Mouse (Mus musculus): ENCODE data around the gene Tlr2.
A peak's percentile ranks its signal among the peaks of the same experiment; 100 is the strongest.

Gene Tlr2

GRCm38 (mm10) chr3:83827684-83828083 lies 13.9 kb downstream of the Tlr2 start:
- no peak for DNase-seq

GRCm38 (mm10) chr3:83823774-83824173 lies 17.8 kb downstream of the Tlr2 start:
- DNase-seq, result no peak

DNA sequence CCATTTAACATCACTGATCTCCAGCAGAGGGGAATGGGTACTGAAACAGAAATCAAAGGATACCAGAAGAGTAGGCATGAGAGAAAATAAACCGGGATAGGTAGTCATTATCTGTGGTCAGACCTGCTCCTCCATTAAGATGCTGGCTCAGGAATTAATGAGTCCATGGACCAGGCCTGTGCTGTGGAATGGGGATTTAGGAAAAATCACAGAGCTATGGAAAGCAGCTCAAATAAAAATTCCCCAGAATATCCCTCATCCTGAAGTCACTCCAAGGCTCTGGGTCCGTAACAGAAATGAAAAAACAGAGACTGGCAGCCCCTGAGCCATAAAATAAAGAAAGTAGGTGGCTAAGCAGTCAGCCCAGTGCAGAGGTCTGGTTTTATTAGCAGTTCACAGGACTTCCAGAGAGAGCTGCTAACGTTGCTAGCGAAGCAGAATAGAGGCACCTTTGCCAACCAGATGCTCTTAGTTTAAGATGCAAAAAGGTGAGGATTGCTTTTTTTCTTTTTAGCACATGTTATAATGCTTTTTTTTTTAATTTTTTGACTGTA lies 25.1 kb downstream of the Tlr2 start:
- no peak for DNase-seq

GRCm38 (mm10) chr3:83812863-83813262 lies 28.7 kb downstream of the Tlr2 start:
- no peak for DNase-seq

GRCm38 (mm10) chr3:83811987-83812386 lies 29.6 kb downstream of the Tlr2 start:
- peak; percentile 40 to 46 for DNase-seq

- DNase-seq, result no peak
Observed at GRCm38 (mm10) chr3:83808483-83808882, 33.1 kb downstream of the Tlr2 start.

DNA sequence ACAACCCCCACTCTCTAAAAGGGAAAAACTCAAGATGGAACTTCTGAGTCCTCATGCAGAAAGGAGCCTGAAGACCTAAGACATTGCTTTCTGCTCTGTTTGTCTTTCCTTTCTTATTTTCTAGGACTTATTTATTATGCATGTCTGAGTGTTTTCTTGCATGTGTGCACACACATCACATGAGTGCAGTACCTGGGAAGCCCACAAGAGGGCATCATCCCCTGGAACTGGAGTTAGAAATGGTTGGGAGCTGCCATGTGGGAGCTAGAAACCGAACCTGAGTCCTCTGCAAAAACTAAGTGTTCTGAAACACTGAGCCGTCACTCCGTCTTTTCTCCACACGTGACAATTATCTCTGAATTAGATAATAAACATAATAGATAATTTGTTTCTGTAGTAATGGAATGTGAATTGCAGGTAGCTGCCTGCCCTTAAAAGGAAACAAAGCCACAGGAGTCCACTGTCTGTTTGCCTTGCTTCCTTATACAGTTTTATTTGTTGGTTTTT lies 39.9 kb downstream of the Tlr2 start:
- DNase-seq, result peak in 1 of 2 experiments; percentile 35

GRCm38 (mm10) chr3:83799486-83799885 lies 42.1 kb downstream of the Tlr2 start:
- no peak for DNase-seq

- DNase-seq, result peak; percentile 82 to 83
Observed at GRCm38 (mm10) chr3:83797828-83798227, 43.7 kb downstream of the Tlr2 start.

DNA sequence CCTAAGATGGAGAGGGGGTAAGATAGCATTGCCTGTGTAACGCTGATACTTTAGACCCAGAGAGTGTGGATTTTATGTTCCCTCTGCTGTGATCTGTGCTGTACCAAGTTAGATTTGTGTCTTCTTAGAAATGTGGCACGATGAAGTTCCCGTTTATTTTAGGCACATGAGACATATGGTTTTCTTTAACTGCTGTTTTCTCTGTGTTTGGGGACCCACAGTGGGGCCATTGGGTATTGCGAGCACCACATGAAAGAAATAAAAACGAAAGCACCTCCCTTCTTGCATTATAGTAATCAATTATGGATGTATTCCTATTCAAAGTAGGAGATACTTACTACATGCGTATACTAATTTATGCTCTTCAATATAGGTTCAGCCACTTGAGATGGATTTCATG lies 44.5 kb downstream of the Tlr2 start:
- no peak for DNase-seq

- no peak for DNase-seq
Observed at GRCm38 (mm10) chr3:83791444-83791843, 50.1 kb downstream of the Tlr2 start.

DNA sequence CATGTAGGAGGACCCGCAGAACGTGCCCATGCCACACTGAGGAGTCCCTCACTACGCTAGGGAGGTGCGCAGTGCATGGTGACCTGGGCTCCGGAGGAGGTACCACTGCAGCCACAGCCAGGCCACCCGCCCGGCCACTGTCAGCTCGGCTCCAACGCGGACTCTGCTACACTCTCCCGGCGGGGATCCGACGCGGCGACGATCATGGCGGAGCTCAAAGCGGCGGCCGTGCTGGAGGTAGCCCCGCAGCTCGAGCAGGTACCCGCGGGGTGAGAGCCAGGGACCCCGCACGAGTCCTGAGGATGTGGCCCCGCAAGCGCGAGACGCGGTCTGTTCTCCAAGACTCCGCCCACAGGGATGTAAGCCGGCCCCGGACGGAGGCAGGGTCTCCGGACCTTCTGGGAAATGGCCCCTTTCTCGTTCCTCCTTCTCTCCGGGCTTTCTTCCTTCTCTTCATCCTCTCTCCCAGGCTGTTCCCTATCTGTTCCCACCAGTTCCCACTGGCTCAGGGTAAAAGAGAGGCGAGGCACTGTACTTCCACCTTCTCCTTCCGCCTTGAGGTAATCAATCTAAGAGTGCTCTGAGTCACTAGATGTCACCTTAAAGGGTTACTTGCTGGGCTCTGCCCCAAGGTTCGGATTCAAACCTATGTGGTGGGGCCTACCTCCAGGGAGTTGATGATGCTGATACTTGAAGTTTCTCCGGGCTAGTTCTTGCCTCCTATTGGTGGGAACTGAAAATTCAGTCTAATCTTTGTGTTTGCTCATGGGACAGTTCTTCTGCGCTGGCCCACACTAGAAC lies 51.7 kb downstream of the Tlr2 start:
- peak; percentile 40 to 55 for DNase-seq

DNA sequence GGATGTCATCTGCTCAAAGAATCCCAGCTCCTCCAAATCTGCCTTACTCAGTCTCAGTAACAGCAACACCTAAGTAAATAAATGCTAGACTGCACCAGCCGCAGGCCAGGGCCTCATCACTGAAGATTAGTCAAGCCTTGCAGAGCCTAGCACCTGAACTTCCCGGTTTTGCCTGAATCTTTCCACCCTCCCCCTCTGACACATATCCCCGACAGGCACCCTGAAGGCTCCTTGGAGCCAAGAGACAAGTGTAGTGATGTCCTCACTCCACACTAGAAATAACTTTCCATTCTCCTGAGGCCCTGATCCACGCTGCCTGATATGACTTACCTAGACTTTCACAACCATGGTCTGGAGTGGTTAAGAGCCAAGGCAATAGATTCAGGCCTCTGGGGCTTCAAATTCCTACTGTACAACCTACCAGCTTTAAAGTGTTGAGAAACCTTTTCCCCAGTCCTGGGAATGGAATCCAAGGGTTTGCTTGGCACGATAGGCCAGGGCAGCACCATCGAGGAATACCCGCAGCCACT lies 53.7 kb downstream of the Tlr2 start:
- DNase-seq, result no peak

DNA sequence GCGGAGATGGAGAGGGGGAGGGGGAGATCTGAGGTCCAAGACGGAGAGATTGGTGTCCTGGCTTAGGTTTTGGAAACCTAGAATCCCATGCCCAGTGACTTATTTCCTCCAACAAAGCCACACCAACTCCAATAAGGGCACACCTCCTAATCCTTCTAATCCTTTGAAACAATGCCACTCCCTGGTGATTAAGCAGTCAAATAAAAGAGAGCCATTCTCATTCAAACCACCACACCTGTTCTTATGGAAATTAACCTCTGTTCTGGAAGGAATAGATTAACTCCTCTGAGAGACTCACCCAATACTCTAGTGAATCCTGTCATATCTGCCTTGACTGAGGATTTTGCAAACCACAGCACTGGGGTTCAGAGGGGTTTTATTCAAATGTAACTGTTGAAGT lies 54.5 kb downstream of the Tlr2 start:
- DNase-seq, result no peak
